Mouse (Mus musculus): Measurements from ENCODE around the gene Gm49387.
"Not testable (repeated sequence)": the region's sequence is repeated elsewhere in the genome, so short reads cannot be mapped to it uniquely, and the experiment has no call there.

Gm49387 gene

DNA sequence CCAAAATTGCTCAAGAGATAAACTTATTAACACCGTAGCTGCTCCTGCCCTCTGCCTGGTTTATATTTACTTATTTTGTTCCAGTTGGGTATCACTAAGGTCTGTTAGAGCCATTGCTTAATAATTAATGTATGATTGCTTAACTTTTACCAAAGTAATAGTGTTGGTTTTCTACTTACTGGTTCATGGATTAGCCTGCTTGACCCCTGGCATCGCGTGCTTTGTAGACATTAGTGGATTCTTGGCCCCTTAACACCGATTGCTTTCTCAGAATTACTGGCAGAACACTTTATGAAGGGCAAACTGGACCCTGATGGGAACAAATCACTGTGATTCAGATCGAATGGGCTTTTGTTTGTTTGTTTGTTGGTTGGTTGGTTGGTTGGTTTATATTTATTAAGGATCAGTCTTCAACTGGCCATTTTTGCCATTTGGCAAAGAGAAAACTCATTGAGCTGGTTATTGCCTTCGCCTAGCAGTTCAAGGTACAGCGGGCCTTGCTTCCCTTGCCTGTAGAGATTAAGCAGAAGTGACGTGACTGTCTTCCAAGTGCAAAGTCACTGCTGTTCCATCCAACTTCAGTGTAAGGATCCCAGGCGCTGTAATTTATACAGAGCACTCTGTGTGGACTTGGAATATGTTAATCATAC lies 953 bp upstream of the Gm49387 start:
- in situ Hi-C loops (cut with MboI, MseI): no loop called here

DNA sequence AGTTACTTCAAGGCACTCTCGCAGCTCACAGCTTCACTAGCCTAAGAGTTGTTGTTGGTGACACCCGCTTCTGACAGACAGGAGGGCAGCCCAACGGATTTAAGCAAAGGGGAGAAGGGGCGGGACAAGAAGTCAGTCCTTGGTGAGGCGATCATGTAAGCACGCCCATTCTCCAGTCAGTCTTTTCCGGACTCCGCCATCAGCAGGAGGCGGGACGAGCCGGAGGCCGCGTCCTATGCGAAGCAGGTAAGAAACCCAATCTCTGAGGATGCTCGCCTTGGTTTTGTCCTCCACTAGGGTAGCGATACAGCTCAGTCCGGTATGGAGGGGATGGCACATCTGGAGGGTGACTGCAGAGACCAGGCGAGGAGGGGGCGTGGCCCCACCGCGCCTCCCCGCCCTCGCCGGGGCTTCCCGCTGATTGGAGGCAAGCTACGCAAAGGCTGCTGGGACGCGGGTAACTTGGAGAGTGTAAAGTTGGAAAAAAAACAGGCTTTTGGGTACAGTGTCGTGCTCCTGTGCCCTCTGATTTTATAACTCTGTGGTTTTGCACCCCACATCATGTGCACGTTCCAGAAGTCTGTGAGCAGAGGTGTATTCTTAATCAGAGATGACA lies 320 bp upstream of the Gm49387 start, which contains the start of the genes Btd and Hacl1:
Gene Btd, plus strand, starts transcription at position 139 of the 616 bp plus-strand sequence.
Gene Hacl1, minus strand, starts transcription at position 397 of the 616 bp plus-strand sequence.
- in situ Hi-C loops (cut with MboI, MseI): no loop called here

DNA sequence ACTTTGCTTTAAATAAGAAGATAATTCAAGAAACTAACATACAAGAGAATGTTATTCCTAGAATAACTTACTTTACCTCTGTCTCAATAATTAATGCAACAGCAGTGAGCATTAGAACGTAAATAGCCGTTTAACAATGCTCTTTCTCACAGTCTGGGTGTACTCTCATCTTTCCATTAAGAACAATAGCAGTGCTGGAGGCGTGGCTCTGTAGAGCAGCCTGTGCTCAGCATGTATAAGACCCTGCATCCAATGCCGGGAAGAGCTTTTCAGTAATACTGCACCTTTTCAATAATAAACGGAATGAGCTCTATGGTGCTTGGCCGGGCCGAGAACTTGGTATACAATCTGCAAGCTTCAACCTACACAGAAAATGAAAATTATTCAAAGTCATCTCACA lies 10.0 kb downstream of the Gm49387 start:
- in situ Hi-C loops (cut with MboI, MseI): no loop called here

DNA sequence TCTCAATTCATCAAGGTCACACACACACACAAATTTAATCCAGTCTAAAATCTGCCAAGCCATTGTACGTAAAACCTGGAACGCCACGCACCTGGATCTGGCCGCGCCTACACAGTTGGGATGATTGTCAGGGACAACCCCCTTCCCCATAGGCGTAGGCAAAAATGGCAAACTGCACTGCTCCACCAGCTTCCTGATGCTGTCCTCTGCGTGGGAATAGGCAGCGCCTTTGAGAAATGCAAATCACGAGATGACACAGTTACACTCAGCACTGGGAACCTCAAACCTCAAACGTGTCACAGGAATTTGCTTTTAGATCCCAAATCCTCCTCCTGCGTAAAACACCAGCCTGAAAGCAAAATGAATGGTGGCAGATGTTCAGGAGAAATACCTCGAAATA lies 17.9 kb downstream of the Gm49387 start:
- in situ Hi-C loops (cut with MboI, MseI): no loop called here

DNA sequence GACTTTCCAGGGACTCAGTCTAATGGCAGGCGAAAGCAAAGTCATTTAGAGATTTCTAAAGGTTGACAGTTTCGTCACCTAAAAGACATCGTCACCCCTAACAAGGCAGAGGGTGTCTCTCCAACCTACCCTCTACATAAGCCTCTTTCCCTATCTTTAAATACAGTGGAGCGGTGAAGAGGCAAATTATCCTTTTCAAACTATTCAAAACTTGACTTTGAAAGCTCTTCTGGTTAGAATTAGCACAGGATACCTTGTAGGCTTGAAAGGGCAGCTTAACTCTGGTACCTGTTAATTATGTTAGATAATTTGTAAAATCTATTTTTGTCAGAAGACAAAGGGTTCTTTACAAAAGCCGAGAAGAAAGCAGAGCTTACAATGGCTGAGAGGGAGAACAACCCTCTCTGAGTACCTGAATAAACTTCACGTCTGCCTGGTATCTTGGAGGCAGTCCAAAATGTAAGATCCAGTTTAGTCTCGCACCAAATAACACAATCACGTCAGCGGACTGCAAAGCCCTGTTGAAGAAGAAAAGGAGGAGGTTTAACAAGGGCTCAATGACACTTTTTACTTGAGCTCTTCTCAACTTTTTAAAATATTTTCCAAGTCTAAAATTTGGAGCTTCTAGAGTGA lies 20.0 kb downstream of the Gm49387 start:
- in situ Hi-C loops (cut with MboI, MseI): no loop called here

DNA sequence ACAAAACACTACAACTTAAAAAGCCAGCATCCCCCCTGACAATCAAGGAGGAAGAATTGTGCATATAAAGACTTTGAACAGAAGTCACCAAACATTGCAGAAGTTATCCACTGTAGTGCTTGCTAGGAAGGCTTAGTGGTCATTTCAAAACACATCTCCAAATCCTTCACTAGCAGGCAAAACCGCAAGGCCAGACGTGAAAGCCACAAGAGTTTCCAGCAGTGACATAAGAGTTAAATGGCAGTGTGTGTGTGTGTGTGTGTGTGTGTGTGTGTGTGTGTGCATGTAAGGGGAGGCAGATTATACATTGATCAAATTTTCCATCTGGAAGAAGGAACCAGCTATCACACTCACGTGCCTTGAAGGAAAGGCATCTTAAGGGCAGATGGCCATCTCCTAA lies 22.7 kb downstream of the Gm49387 start:
- in situ Hi-C loops (cut with MboI, MseI): loop anchor here (10.0 kb wide), 2 partner anchors 833 to 1087 kb away; no protein-coding TSS in a partner anchor

DNA sequence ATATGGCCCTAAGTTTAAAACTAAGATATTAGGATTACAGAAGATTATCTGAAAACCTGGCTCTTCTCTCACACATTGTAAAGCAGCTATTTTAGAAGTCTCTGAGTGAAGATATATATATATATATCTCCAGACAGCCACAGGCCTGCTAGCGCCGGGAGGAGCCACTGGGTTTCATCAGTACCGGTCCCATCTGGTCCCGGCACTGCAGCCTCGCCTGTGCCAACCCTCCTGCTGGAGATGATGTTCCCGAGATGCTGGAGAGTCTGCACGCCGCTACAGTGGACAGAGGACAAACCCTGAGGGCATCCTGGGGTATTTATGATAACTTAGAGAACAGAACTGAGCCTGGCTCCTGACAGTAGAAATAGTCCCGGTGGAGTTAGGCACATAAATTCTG lies 23.5 kb downstream of the Gm49387 start:
- in situ Hi-C loops (cut with MboI, MseI): loop anchor here (10.0 kb wide), 2 partner anchors 832 to 1088 kb away; no protein-coding TSS in a partner anchor

DNA sequence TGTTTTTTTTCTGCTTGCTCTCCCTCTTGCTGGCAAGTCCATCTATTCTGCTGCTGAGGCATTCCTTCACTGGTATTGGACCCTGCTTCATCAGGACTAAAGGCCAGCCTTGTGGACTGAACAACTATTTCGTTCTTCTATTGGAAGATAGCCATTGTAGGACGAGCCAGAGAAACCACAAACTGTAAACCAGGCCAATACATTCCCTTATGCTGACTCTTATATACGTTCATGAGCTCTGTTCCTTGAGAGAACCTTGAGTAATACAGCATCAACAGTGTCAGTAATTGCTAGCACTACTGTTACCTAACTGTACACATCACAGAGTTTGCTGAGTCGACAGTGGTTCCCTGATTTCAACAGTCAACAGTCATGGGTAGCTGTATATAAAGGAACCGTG lies 27.0 kb downstream of the Gm49387 start:
- in situ Hi-C loops (cut with MboI, MseI): loop anchor here (10.0 kb wide), 2 partner anchors 829 to 1091 kb away; no protein-coding TSS in a partner anchor

- in situ Hi-C loops (cut with MboI, MseI): loop anchor here (10.0 kb wide), 2 partner anchors 827 to 1093 kb away; no protein-coding TSS in a partner anchor
These were observed 28.7 kb downstream of the Gm49387 start for GRCm38 (mm10) chr14:31611986-31612385.

DNA sequence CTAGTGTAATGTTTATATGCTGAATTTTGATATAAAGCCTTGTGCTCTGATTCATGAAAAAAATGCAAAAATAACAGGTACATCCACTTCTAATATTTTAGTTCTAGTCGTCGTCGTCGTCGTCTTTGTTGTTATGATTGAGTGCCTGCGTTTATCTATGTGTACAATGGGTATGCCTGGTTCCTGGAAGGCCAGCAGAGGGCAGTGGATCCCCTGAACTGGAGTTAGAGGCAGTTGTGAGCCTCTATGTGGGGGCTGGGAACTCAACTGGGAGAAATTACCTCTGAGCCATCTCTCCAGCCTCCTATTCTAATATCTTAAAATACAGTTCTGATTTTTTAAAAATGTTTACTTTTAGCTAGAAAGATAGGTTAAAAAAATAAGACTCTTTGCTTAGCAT lies 35.2 kb downstream of the Gm49387 start:
- in situ Hi-C loops (cut with MboI, MseI): no loop called here

DNA sequence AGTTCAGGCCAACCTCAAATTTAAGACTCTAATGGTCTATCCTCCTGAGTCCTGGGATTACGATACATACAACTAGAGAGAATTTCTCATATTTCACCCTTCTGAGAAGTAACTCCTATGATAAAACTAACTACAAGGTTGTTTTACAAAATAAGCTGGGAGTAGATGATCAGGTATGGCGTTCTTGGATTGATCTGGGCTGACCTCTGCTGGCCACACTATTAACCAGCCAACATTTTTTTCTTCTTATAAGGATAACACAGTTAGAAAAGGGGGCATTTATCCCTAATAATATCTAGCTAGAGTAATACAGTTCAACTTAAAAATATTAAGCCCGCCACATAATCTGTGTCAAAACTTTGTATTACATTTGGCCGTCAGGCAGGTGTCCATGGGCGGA lies 35.8 kb downstream of the Gm49387 start:
- in situ Hi-C loops (cut with MboI, MseI): no loop called here

GRCm38 (mm10) chr14:31602616-31602979 lies 38.1 kb downstream of the Gm49387 start:
- in situ Hi-C loops (cut with MboI, MseI): not testable (repeated sequence)

GRCm38 (mm10) chr14:31601908-31602615 lies 38.6 kb downstream of the Gm49387 start:
- in situ Hi-C loops (cut with MboI, MseI): no loop called here

- in situ Hi-C loops (cut with MboI, MseI): loop anchor here (5.0 kb wide), 1 partner anchor 100 kb away; the partner anchor contains the start of gene Mettl6
These were observed 43.2 kb downstream of the Gm49387 start for GRCm38 (mm10) chr14:31597446-31597845.

GRCm38 (mm10) chr14:31596408-31596807 lies 44.3 kb downstream of the Gm49387 start:
- in situ Hi-C loops (cut with MboI, MseI): loop anchor here (5.0 kb wide), 1 partner anchor 99 kb away; the partner anchor contains the start of gene Mettl6

DNA sequence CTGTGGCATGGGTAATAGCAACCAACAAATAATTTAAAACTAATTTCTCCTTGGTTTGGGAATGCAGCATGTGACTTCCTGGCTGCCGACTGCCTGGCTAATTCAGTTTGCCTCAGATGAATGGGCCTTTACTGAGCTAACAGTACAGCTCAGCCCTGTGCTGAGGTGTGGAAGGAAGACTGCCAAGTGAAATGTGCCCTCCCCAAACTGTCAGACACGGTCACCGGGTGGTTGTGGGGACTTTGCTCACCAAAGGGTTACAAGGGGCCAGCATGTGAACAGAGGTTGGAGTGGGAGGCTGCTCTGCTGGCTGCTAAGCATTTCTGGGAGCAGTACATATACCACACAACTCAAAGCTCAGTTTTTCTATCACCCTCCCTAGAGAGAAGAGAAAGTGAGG lies 46.0 kb downstream of the Gm49387 start:
- in situ Hi-C loops (cut with MboI, MseI): loop anchor here (5.0 kb wide), 1 partner anchor 97 kb away; the partner anchor contains the start of gene Mettl6

GRCm38 (mm10) chr14:31593036-31593435 lies 47.6 kb downstream of the Gm49387 start:
- in situ Hi-C loops (cut with MboI, MseI): no loop called here

- in situ Hi-C loops (cut with MboI, MseI): no loop called here
These were observed 49.4 kb downstream of the Gm49387 start, which contains the start of gene Colq for GRCm38 (mm10) chr14:31591243-31591642. Colq (minus strand) TSS chr14:31591343.

- in situ Hi-C loops (cut with MboI, MseI): no loop called here
These were observed 54.2 kb downstream of the Gm49387 start for GRCm38 (mm10) chr14:31586451-31586850.

DNA sequence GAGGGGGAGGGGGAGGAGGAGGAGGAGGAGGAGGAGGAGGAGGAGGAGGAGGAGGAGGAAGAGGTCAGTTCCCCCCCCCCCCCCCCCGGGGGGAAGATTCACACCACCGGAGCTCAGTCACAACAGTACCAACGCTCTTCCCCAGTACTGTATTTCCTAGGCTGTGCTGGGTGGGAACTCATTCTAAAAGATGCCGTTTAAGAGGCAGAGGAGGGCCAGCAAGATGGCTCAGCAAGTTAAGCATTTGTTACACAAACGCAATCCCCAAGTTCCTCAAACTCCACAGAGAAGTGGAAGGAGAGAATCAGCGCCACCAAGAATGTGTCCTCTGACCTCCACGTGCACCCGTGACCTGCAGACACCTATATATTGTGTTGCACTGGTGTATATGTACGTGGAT lies 57.6 kb downstream of the Gm49387 start:
- in situ Hi-C loops (cut with MboI, MseI): no loop called here

- in situ Hi-C loops (cut with MboI, MseI): no loop called here
These were observed 62.5 kb downstream of the Gm49387 start for GRCm38 (mm10) chr14:31577966-31578735.

All from T-helper 2 cell (primary cell).